Mouse (Mus musculus) embryonic facial prominence, embryonic 13.5 days (tissue): ENCODE results near the gene Vps52. TPM values are rescaled to one million over a fixed set of nuclear protein-coding genes. Genes with fewer than 3 reads are reported as not detected.

Experiments
- ATAC-seq: fragments of 200-750 bp; cut with Nextera tagmentation; 2 replicates; pipeline ENCODE4 v1.8.0; 2017; ENCODE audit warnings: low read depth; ENCODE audit not compliant: insufficient number of reproducible peaks, insufficient read depth, low FRiP score, low TSS enrichment
- H3K27ac ChIP-seq: fragments of 300-500 bp; sonication (generic); 2 replicates; pipeline ENCODE4 v1.5.1; 2015; ENCODE audit warnings: moderate library complexity, mild to moderate bottlenecking, inconsistent platforms
- H3K27me3 ChIP-seq: fragments of 300-500 bp; sonication (generic); 2 replicates; pipeline ENCODE4 v1.6.1; 2015; ENCODE audit warnings: mild to moderate bottlenecking, inconsistent platforms
- H3K36me3 ChIP-seq: fragments of 300-500 bp; sonication (generic); 2 replicates; pipeline ENCODE4 v1.6.1; 2015; ENCODE audit warnings: mild to moderate bottlenecking, inconsistent platforms
- H3K4me1 ChIP-seq: fragments of 300-500 bp; sonication (generic); 2 replicates; pipeline ENCODE4 v1.6.1; 2015; ENCODE audit warnings: inconsistent platforms
- H3K4me2 ChIP-seq: fragments of 300-500 bp; sonication (generic); 2 replicates; pipeline ENCODE4 v1.6.1; 2015; ENCODE audit warnings: moderate library complexity, mild to moderate bottlenecking, inconsistent platforms
- H3K4me3 ChIP-seq: fragments of 300-500 bp; sonication (generic); 2 replicates; pipeline ENCODE4 v1.5.1; 2015; ENCODE audit warnings: mild to moderate bottlenecking, inconsistent platforms
- H3K9ac ChIP-seq: fragments of 300-500 bp; sonication (generic); 2 replicates; pipeline ENCODE4 v1.6.1; 2015; ENCODE audit warnings: mild to moderate bottlenecking, inconsistent platforms
- H3K9me3 ChIP-seq: fragments of 300-500 bp; sonication (generic); 2 replicates; pipeline ENCODE4 v1.6.1; 2016; ENCODE audit warnings: inconsistent platforms
- WGBS: fragments of 180-500 bp; shearing (Covaris S2); methylation state at CpG from one replicate; pipeline ENCODE4 v1.1.7; 2015; ENCODE audit warnings: mixed read lengths; 5-methylcytosine and 5-hydroxymethylcytosine counted together
- polyA plus RNA-seq: library from polyadenylated mRNA; unstranded; fragments of >200 nt; fragmentation: Nextera tagmentation; extraction: Ambion mirVana; gene quantifications from 2 replicates; pipeline ENCODE4 v1.2.1, GENCODE M21; 2015

Gene Vps52
- polyA plus RNA-seq, 1 experiment from 2014 or later, result 49.6 TPM

- under 1% methylated on average over 34 of the region's 34 CpGs for WGBS
- Histone ChIP-seq H3K4me3 (peak within 1 kb of the TSS; percentile 53), H3K36me3 (peaks cover 56% of the 10 kb centered on the region), H3K9me3 (no peaks in the 10 kb centered on the region), H3K27me3 (no peaks in the 10 kb centered on the region), H3K9ac (peak within 1 kb of the TSS; percentile 64), H3K4me2 (peak within 1 kb of the TSS; percentile 66), H3K27ac (peak within 1 kb of the TSS; percentile 81), H3K4me1 (peaks cover 57% of the 10 kb centered on the region)
- peak; percentile 88 for ATAC-seq
Observed at GRCm38 (mm10) chr17:33915671-33916250, 39.9 kb upstream of the Vps52 start, which contains the start of the genes Tapbp and Zbtb22. TSS of gene Tapbp (plus strand) at chr17:33915899. TSS of gene Zbtb22 (plus strand) at chr17:33915904.

GRCm38 (mm10) chr17:33916294-33916693 is 39.3 kb upstream of the Vps52 start:
- Histone ChIP-seq H3K27ac (peak overlapping the region; percentile 81), H3K4me3 (peak overlapping the region; percentile 53), H3K27me3 (no peaks in the 10 kb centered on the region), H3K4me2 (peak overlapping the region; percentile 66), H3K4me1 (peaks cover 57% of the 10 kb centered on the region), H3K9ac (peak overlapping the region; percentile 64), H3K9me3 (no peaks in the 10 kb centered on the region), H3K36me3 (peaks cover 50% of the 10 kb centered on the region)
- 0 out of 2 replicates have a peak, but pooled peaks have one; percentile 6 for ATAC-seq
- WGBS, result under 1% methylated on average over 18 of the region's 20 CpGs

GRCm38 (mm10) chr17:33916847-33917655 is 38.6 kb upstream of the Vps52 start:
- H3K36me3 ChIP-seq, result peaks cover 43% of the 10 kb centered on the region

GRCm38 (mm10) chr17:33917656-33918292 is 37.8 kb upstream of the Vps52 start:
- no peak overlapping the region for H3K27ac ChIP-seq
- no peak for ATAC-seq
- peaks cover 48% of the 10 kb centered on the region for H3K4me1 ChIP-seq
- peaks cover 37% of the 10 kb centered on the region for H3K36me3 ChIP-seq
- no peaks in the 10 kb centered on the region for H3K27me3 ChIP-seq
- 85% methylated on average over 18 of the region's 18 CpGs for WGBS
- peak overlapping the region; percentile 99; the same call in 1 of the 2 replicates for H3K4me2 ChIP-seq
- peak overlapping the region; percentile 9; the same call in 1 of the 2 replicates for H3K4me3 ChIP-seq
- H3K9me3 ChIP-seq, result no peaks in the 10 kb centered on the region
- H3K9ac ChIP-seq, result no peak overlapping the region

More at GRCm38 (mm10) chr17:33916847-33917655, 38.6 kb upstream of the Vps52 start:
- H3K4me3 ChIP-seq, result peak overlapping the region; percentile 53
- no peaks in the 10 kb centered on the region for H3K27me3 ChIP-seq
- no peaks in the 10 kb centered on the region for H3K9me3 ChIP-seq
- H3K9ac ChIP-seq, result peak overlapping the region; percentile 64
- H3K4me2 ChIP-seq, result peak overlapping the region; percentile 66
- ATAC-seq, result no peak
- peak overlapping the region; percentile 81; the same call in 1 of the 2 replicates for H3K27ac ChIP-seq
- 77% methylated on average over 31 of the region's 31 CpGs for WGBS
- H3K4me1 ChIP-seq, result peaks cover 52% of the 10 kb centered on the region

GRCm38 (mm10) chr17:33918293-33919203 is 37.1 kb upstream of the Vps52 start:
- Histone ChIP-seq H3K4me1 (peaks cover 48% of the 10 kb centered on the region), H3K4me2 (peak overlapping the region; percentile 99), H3K9ac (no peak overlapping the region), H3K27me3 (no peaks in the 10 kb centered on the region), H3K36me3 (peaks cover 30% of the 10 kb centered on the region), H3K27ac (no peak overlapping the region), H3K4me3 (peak overlapping the region; percentile 68), H3K9me3 (no peaks in the 10 kb centered on the region)
- 61% methylated on average over 37 of the region's 37 CpGs for WGBS
- no peak for ATAC-seq

GRCm38 (mm10) chr17:33919351-33920281 is 36.0 kb upstream of the Vps52 start:
- H3K36me3 ChIP-seq, result peaks cover 19% of the 10 kb centered on the region
- WGBS, result under 1% methylated on average over 52 of the region's 52 CpGs
- H3K9me3 ChIP-seq, result no peaks in the 10 kb centered on the region
- H3K9ac ChIP-seq, result peak overlapping the region; percentile 78
- H3K4me1 ChIP-seq, result peaks cover 48% of the 10 kb centered on the region
- H3K27me3 ChIP-seq, result no peaks in the 10 kb centered on the region
- no peak for ATAC-seq
- H3K27ac ChIP-seq, result peak overlapping the region; percentile 69
- H3K4me2 ChIP-seq, result peak overlapping the region; percentile 99
- H3K4me3 ChIP-seq, result peak overlapping the region; percentile 68

- Histone ChIP-seq H3K4me2 (peak overlapping the region; percentile 99), H3K27ac (0 out of 2 replicates have a peak overlapping the region, but pooled peaks have one; percentile 69), H3K4me1 (peaks cover 40% of the 10 kb centered on the region), H3K36me3 (peaks cover 22% of the 10 kb centered on the region), H3K27me3 (no peaks in the 10 kb centered on the region), H3K4me3 (peak overlapping the region; percentile 68), H3K9me3 (no peaks in the 10 kb centered on the region), H3K9ac (peak overlapping the region; percentile 78)
- WGBS, result under 1% methylated on average over 36 of the region's 36 CpGs
- ATAC-seq, result no peak
Observed at GRCm38 (mm10) chr17:33920282-33921097, 35.1 kb upstream of the Vps52 start.

GRCm38 (mm10) chr17:33921361-33921760 is 34.3 kb upstream of the Vps52 start:
- Histone ChIP-seq H3K4me1 (peaks cover 39% of the 10 kb centered on the region), H3K27ac (no peak overlapping the region), H3K4me3 (peak overlapping the region; percentile 68; the same call in 1 of the 2 replicates), H3K36me3 (peaks cover 31% of the 10 kb centered on the region), H3K4me2 (no peak overlapping the region), H3K27me3 (no peaks in the 10 kb centered on the region), H3K9ac (0 out of 2 replicates have a peak overlapping the region, but pooled peaks have one; percentile 21), H3K9me3 (no peaks in the 10 kb centered on the region)
- 80% methylated on average over 7 of the region's 7 CpGs for WGBS
- ATAC-seq, result no peak

GRCm38 (mm10) chr17:33924577-33925283 is 30.9 kb upstream of the Vps52 start:
- Histone ChIP-seq H3K27me3 (no peaks in the 10 kb centered on the region), H3K27ac (no peak overlapping the region), H3K9ac (0 out of 2 replicates have a peak overlapping the region, but pooled peaks have one; percentile 16), H3K4me2 (no peak overlapping the region), H3K9me3 (no peaks in the 10 kb centered on the region), H3K4me1 (peaks cover 21% of the 10 kb centered on the region), H3K4me3 (no peak overlapping the region), H3K36me3 (peaks cover 28% of the 10 kb centered on the region)
- ATAC-seq, result no peak
- WGBS, result 84% methylated on average over 10 of the region's 10 CpGs
